Mouse (Mus musculus): Measurements from ENCODE around the gene Gabarapl1.

The Gabarapl1 gene

GRCm38 (mm10) chr6:129538555-129538954 is 5.6 kb downstream of the Gabarapl1 start:
- no peak for DNase-seq

- no peak for DNase-seq
Measured at GRCm38 (mm10) chr6:129541931-129542330, 9.0 kb downstream of the Gabarapl1 start.

- DNase-seq, result no peak
Measured at GRCm38 (mm10) chr6:129542540-129542939, 9.6 kb downstream of the Gabarapl1 start.

- peak; percentile 73 for DNase-seq
Measured at GRCm38 (mm10) chr6:129543709-129544606, 11.0 kb downstream of the Gabarapl1 start.

GRCm38 (mm10) chr6:129547277-129547676 is 14.3 kb downstream of the Gabarapl1 start:
- no peak for DNase-seq

- DNase-seq, result no peak
Measured at GRCm38 (mm10) chr6:129548009-129548408, 15.0 kb downstream of the Gabarapl1 start.

GRCm38 (mm10) chr6:129557298-129558023 is 24.5 kb downstream of the Gabarapl1 start:
- no peak for DNase-seq

GRCm38 (mm10) chr6:129558946-129559640 is 26.1 kb downstream of the Gabarapl1 start:
- DNase-seq, result peak; percentile 79

GRCm38 (mm10) chr6:129559641-129560027 is 26.7 kb downstream of the Gabarapl1 start:
- DNase-seq, result no peak

- no peak for DNase-seq
Measured at GRCm38 (mm10) chr6:129565257-129565656, 32.3 kb downstream of the Gabarapl1 start.

- no peak for DNase-seq
Measured at GRCm38 (mm10) chr6:129575315-129575714, 42.4 kb downstream of the Gabarapl1 start.

- DNase-seq, result no peak
Measured at GRCm38 (mm10) chr6:129577605-129578004, 44.6 kb downstream of the Gabarapl1 start, which contains the start of gene Klre1. Gene Klre1, plus strand, starts transcription at chr6:129577905.

GRCm38 (mm10) chr6:129581274-129581673 is 48.3 kb downstream of the Gabarapl1 start:
- no peak for DNase-seq

- DNase-seq, result no peak
Measured at GRCm38 (mm10) chr6:129581896-129582295, 48.9 kb downstream of the Gabarapl1 start.

GRCm38 (mm10) chr6:129583014-129583413 is 50.1 kb downstream of the Gabarapl1 start:
- DNase-seq, result no peak

- DNase-seq, result no peak
Measured at GRCm38 (mm10) chr6:129591508-129591907, 58.5 kb downstream of the Gabarapl1 start, which contains the start of gene Klrd1. Gene Klrd1, plus strand, starts transcription at chr6:129591782.
